Mouse (Mus musculus) stomach, postnatal 0 days (tissue): ENCODE measurements around the gene Fcho1.

ENCODE experiments used
- CTCF ChIP-seq: IDR thresholded peaks from 2 replicates; pipeline ENCODE4 v1.5.1; 2016; ENCODE audit warnings: antibody characterized with exemption, low read depth, mild to moderate bottlenecking, moderate library complexity
- EP300 ChIP-seq: optimal IDR thresholded peaks from 2 replicates; pipeline ENCODE3; 2016; ENCODE audit warnings: antibody characterized with exemption

DNA sequence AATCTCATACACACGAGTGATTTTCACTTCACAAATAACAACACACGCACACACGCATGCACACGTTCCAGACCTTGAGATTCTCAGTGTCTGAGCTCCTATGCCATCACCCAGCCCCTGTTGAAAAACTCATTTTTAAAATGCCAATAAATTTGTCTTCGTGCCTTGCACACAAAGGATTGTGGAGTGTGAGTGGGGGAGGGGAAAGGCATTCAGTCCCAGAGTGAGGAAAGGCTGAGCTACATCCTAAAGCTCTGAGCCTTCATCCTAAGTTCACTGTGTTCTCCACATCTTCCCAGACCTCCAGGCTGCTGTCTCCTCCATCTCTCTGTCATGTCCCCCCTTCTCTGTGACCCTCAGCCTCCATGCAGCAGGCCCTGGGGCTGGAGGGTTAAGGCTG lies 58.3 kb downstream of the Fcho1 start:
- TF ChIP-seq CTCF, result no peak
- no peak for TF ChIP-seq EP300
